Mouse (Mus musculus) kidney, postnatal 25 days (tissue): ENCODE data around the gene Tuba1a.
A peak's percentile ranks its signal among the peaks of the same experiment; 100 is the strongest.
"Not testable (repeated sequence)": the region's sequence is repeated elsewhere in the genome, so short reads cannot be mapped to it uniquely, and the experiment has no call there.

Source experiments
- DNase-seq, 2 experiments: peaks; one replicate each; pipeline ENCODE4 v3.0.0; 2021; ENCODE audit warnings: mixed read lengths in 2 of 2

The Tuba1a gene

DNA sequence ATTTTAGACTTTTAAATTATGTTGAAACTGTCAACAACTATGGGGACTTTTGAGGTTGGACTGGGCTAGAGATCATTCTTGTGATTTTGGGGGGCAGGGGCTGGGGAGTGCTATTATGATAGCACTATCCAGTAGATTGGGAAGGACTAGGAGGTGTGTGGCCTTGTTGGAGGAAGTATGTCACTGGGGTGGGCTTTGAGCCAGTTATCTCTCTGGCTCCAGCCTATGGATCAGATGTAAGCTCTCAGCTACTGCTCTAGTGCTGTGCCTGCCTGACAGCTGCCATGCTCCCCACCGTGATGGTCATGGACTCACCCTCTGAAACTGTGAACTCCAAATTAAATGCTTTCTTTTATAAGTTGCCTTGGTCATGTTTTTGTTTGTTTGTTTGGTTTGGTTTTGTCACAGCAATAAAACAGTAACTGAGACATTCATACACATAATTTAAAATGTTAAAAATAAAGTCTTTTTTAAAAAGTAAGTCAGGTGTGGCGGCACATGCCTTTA lies 30.4 kb downstream of the Tuba1a start:
- no peak for DNase-seq

DNA sequence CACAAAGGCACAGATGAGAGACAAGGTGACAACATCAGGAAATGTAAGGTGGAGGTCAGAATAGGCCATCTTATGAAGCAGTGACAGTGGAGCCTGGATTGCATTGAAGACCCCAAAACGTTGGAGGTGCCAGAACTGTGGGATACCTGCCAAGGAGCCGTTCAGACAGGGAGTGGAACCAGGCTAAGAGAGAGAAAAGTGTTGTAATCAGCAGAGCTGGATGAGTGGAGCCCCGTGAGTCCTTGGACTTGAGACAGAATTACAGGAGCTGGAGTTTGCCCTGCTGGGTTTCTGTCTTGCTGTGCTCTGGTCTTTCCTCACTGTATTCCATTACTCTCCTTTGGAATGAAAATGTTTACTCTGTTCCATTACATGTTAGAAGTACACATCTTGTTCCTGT lies 30.9 kb downstream of the Tuba1a start:
- DNase-seq, result peak; percentile 67 to 76

- no peak for DNase-seq
Measured at GRCm38 (mm10) chr15:98921510-98921909, 32.0 kb downstream of the Tuba1a start.

DNA sequence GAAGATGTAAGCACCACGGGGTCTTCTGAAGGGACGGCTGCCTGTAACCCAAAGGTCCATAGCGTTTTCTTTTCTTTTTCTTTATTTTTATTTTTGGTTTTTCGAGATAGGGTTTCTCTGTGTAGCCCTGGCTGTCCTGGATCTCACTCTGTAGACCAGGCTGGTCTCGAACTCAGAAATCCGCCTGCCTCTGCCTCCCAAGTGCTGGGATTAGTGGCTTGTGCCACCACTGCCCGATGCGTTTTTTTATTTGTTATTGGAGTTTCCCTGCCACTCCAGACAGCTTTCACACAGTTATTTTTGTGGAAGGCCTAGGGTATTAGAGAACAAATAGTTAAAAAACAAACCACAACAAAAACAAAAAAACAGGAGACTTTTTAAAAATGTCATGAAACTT lies 35.0 kb downstream of the Tuba1a start:
- DNase-seq, result not testable (repeated sequence)

- DNase-seq, result peak; percentile 99 to 100
Measured at GRCm38 (mm10) chr15:98917538-98918498, 35.7 kb downstream of the Tuba1a start, which contains the start of gene Lmbr1l. Lmbr1l (minus strand) TSS chr15:98918231.

GRCm38 (mm10) chr15:98917091-98917490 lies 36.4 kb downstream of the Tuba1a start:
- DNase-seq, result no peak

GRCm38 (mm10) chr15:98916016-98916415 lies 37.5 kb downstream of the Tuba1a start:
- peak; percentile 33 to 68 for DNase-seq

GRCm38 (mm10) chr15:98914903-98915302 lies 38.6 kb downstream of the Tuba1a start:
- DNase-seq, result no peak

- DNase-seq, result peak; percentile 56 to 57
Measured at GRCm38 (mm10) chr15:98904692-98905091, 48.8 kb downstream of the Tuba1a start.

GRCm38 (mm10) chr15:98902600-98902999 lies 50.9 kb downstream of the Tuba1a start:
- no peak for DNase-seq

GRCm38 (mm10) chr15:98901530-98901929 lies 52.0 kb downstream of the Tuba1a start:
- DNase-seq, result no peak
